Mouse (Mus musculus) intestine, embryonic 16.5 days (tissue): ENCODE measurements around the gene Zdhhc1. TPM values are rescaled to one million over a fixed set of nuclear protein-coding genes. Genes with fewer than 3 reads are reported as not detected.

Experiments
- ATAC-seq: fragments of 200-750 bp; cut with Nextera tagmentation; 2 replicates; pipeline ENCODE4 v1.8.0; 2017; ENCODE audit warnings: moderate TSS enrichment, moderate library complexity
- H3K27ac ChIP-seq: fragments of 300-500 bp; sonication (generic); 2 replicates; pipeline ENCODE4 v1.5.1; 2014; ENCODE audit warnings: mild to moderate bottlenecking, low read length
- H3K27me3 ChIP-seq: fragments of 300-500 bp; sonication (generic); replicated peaks from 2 replicates; pipeline ENCODE4 v1.6.1; 2014; ENCODE audit warnings: low read length, control low read depth, mixed read lengths; ENCODE audit not compliant: control insufficient read depth, insufficient read depth
- H3K36me3 ChIP-seq: fragments of 300-500 bp; sonication (generic); 2 replicates; pipeline ENCODE4 v1.6.1; 2014; ENCODE audit warnings: low read length, control low read depth; ENCODE audit not compliant: control insufficient read depth, insufficient read depth
- H3K4me1 ChIP-seq: fragments of 300-500 bp; sonication (generic); 2 replicates; pipeline ENCODE4 v1.6.1; 2014; ENCODE audit warnings: low read length, control low read depth, mixed read lengths; ENCODE audit not compliant: control insufficient read depth, insufficient read depth
- H3K4me2 ChIP-seq: fragments of 300-500 bp; sonication (generic); 2 replicates; pipeline ENCODE4 v1.6.1; 2014; ENCODE audit warnings: low read depth, low read length, control low read depth
- H3K4me3 ChIP-seq: fragments of 300-500 bp; sonication (generic); 2 replicates; pipeline ENCODE4 v1.5.1; 2014; ENCODE audit warnings: mild to moderate bottlenecking, low read length
- H3K9ac ChIP-seq: fragments of 300-500 bp; sonication (generic); 2 replicates; pipeline ENCODE4 v1.6.1; 2014; ENCODE audit warnings: low read depth, low read length
- H3K9me3 ChIP-seq: fragments of 300-500 bp; sonication (generic); 2 replicates; pipeline ENCODE4 v1.6.1; 2016; ENCODE audit warnings: low read length, control low read depth; ENCODE audit not compliant: control insufficient read depth
- WGBS: fragments of 180-500 bp; shearing (Covaris S2); extraction: QIAGEN DNeasy Blood & Tissue Kit; methylation state at CpG from one replicate; pipeline ENCODE4 v1.1.7; 2014; 5-methylcytosine and 5-hydroxymethylcytosine counted together
- polyA plus RNA-seq: library from polyadenylated mRNA; unstranded; fragments of >200 nt; fragmentation: Nextera tagmentation; extraction: Ambion mirVana; gene quantifications from 2 replicates; pipeline ENCODE4 v1.2.1, GENCODE M21; 2015

Zdhhc1 gene
- polyA plus RNA-seq, 1 experiment from 2014 or later, result 18.5 TPM

DNA sequence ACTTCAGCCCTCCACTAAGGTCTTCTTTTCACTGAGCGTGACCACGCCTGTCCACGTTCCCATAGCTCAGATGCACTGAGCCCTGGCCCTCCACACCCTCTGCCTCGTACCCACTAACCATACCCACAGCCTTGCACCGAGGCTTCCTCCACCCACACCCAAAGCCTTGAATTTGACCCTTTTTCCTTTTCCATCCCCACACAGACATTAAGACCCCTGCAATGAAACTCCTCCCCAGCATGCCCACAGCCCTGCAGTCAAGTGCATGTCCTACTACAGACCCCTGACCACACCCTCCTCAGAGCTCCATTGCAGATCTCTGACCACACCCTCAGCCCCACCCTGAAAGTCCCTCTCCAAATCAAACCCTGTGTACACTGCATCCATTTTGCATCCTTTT is 26.9 kb downstream of the Zdhhc1 start:
- H3K9me3 ChIP-seq, result no peaks in the 10 kb centered on the region
- no peak overlapping the region for H3K4me3 ChIP-seq
- 85% methylated on average over 5 of the region's 5 CpGs for WGBS
- no peak overlapping the region for H3K27ac ChIP-seq
- H3K36me3 ChIP-seq, result no peaks in the 10 kb centered on the region
- no peak overlapping the region for H3K4me2 ChIP-seq
- ATAC-seq, result no peak
- H3K9ac ChIP-seq, result 0 out of 2 replicates have a peak overlapping the region, but pooled peaks have one; percentile 21
- peaks cover 33% of the 10 kb centered on the region for H3K4me1 ChIP-seq
- H3K27me3 ChIP-seq, result no peaks in the 10 kb centered on the region; the same call in 1 of the 2 replicates

DNA sequence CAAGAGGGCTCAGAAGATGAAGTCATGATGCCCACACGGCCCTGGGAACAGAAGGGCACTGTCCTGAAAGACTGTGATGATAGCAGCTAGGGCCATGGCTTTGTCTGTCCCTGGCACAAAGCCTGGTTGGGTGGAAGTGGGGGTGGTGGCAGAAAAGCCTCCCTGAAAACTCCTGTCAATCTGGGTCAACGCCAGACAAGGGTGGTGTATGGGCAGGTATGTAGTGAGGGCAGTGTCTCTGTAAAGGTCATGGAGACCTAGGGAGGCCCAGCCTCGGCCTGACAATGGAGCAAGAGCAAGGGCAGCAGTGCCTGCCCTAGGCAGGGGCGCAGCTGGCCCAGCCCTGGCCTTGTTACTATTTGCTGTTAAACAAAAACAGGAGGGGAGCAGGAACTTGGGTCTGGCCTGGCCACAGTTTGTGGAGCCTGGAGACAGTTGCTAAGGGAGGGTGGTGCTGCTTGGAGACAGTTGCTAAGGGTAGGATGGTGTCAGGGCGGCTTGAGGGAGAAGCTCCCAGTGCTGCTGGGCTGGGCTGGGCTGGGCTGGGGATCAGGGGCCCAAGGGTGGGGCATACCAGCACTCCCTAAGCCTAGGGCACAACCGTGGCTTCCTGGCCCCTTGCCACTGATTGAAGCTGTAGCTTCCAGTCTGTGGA is 27.5 kb downstream of the Zdhhc1 start:
- H3K9ac ChIP-seq, result 0 out of 2 replicates have a peak overlapping the region, but pooled peaks have one; percentile 21
- no peaks in the 10 kb centered on the region for H3K9me3 ChIP-seq
- no peak overlapping the region for H3K4me2 ChIP-seq
- ATAC-seq, result no peak
- H3K36me3 ChIP-seq, result no peaks in the 10 kb centered on the region
- H3K27me3 ChIP-seq, result no peaks in the 10 kb centered on the region; the same call in 1 of the 2 replicates
- H3K27ac ChIP-seq, result no peak overlapping the region; the same call in 1 of the 2 replicates
- 36% methylated on average over 6 of the region's 6 CpGs for WGBS
- H3K4me3 ChIP-seq, result no peak overlapping the region
- H3K4me1 ChIP-seq, result peaks cover 27% of the 10 kb centered on the region

DNA sequence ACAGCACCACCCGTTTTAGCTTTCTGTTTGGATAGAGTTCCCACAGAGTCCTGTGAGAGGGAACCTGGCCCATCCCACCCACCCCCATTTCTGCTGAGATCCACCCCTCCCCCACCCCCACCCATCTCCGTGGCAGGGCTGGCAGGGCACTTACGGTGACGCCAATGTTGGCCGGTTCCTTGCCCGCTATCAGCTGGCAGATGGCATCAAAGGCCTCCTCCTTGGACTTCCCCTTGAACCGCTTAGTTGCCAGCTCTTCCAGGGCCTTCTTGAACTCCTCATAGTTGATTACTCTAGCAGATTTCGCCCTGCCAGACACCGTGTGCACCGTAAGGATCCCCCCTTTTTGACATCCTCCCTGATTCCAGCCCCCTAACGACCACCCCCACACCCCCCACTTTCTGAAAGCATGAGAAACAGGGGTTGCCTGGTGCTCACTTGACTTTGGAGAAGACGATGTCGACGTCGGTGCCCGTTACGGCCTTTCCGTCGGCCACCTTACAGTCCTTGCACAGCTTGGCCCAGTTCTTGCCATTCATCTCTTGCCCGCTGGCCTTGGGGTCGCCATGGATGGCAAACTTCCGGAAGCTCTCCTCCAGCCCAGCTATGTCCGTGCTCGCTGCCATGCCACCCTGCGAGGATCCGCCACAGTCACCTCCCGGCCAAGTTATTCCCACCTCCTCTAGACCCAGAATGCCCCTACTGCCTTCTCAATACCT is 28.5 kb downstream of the Zdhhc1 start:
- Histone ChIP-seq H3K27ac (no peak overlapping the region), H3K36me3 (no peaks in the 10 kb centered on the region), H3K4me2 (no peak overlapping the region), H3K4me3 (no peak overlapping the region), H3K27me3 (no peaks in the 10 kb centered on the region; the same call in 1 of the 2 replicates), H3K9me3 (no peaks in the 10 kb centered on the region), H3K4me1 (peaks cover 18% of the 10 kb centered on the region), H3K9ac (no peak overlapping the region)
- WGBS, result 90% methylated on average over 27 of the region's 27 CpGs
- ATAC-seq, result no peak

DNA sequence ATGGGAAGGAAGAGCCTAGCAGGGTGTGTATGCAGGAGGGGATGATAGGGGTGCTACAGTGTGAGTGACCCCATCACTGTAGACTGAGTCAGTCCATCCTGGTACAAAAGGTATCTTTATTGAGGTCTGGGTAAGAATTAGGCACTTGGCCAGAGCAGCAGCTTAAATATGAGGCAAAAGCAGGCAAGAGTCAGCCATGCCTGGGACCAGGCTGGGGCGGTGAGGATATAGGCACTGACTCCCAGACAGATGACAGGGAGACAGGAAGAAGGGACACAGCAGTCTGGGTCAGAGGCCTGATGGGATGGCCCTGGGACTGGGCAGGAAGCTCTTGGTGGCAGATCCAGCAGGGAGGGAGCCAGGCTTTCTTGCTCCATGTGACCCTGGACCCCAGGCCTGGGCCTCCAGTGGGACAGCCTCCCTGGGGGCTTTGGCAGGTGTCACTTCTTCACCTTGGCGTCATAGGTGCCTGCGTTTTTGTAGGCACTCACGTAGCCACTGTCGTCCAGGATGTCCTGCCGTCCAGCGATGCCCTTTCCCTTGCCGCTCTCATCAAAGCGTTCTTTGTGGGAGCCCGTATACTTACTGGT is 29.2 kb downstream of the Zdhhc1 start:
- no peak overlapping the region for H3K27ac ChIP-seq
- WGBS, result 90% methylated on average over 10 of the region's 10 CpGs
- no peak for ATAC-seq

DNA sequence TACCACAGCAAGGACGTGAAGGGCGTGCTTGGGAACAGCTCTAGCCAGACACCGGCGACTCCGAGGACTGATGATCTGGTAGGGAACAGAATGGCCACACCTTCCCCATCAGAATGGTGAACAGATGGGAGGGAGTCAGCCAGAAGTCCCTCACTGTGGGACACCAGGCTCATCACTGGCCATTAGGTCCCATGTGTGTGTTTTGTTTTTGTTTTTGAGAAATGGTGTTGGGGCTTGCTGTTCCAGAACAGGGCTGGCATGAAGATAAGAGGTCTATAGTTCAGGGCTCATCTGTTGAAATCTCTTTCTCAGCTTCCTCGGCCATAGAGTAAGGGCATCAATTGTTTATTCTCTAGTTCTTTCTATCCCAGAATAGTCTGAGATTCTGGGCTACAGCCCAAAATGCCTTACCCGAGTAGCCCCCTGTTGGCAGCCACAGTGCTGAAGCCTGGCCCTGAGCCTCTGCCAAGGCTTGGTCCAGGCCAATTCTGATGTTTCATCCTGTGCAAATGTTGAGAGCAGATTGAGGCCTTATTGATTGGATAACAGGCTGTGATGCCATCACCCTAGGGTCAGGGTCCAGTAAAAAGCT is 29.9 kb downstream of the Zdhhc1 start:
- no peak for ATAC-seq
- Histone ChIP-seq H3K27ac (no peak overlapping the region), H3K4me3 (no peak overlapping the region), H3K4me1 (peaks cover 18% of the 10 kb centered on the region), H3K9me3 (no peaks in the 10 kb centered on the region), H3K4me2 (no peak overlapping the region), H3K27me3 (no peaks in the 10 kb centered on the region), H3K9ac (no peak overlapping the region), H3K36me3 (no peaks in the 10 kb centered on the region)
- WGBS, result 78% methylated on average over 7 of the region's 7 CpGs

More for the DNA sequence above, 29.2 kb downstream of the Zdhhc1 start:
- H3K9ac ChIP-seq, result no peak overlapping the region
- no peaks in the 10 kb centered on the region for H3K36me3 ChIP-seq
- no peaks in the 10 kb centered on the region for H3K27me3 ChIP-seq
- peaks cover 18% of the 10 kb centered on the region for H3K4me1 ChIP-seq
- H3K4me3 ChIP-seq, result no peak overlapping the region
- H3K9me3 ChIP-seq, result no peaks in the 10 kb centered on the region
- no peak overlapping the region for H3K4me2 ChIP-seq

DNA sequence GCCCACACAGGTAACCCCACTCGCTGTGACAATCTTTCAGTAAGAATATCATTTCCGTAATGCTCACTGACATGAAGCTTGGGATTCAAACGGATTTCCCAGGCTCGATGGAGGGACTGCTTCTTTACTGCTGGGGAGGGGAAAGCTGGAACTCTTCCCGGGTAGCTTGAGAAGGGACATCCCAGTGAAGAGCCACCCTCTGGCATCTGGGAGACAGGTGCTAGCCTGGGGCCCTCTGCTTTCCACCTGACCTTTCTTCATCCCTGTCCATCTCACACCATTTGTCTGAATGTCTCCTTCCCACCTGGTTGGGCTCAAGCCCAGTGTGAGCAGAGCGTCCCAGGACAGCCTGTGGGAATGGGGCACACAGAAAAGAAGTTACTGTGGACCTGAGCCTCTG is 30.5 kb downstream of the Zdhhc1 start:
- H3K4me2 ChIP-seq, result no peak overlapping the region
- no peaks in the 10 kb centered on the region for H3K9me3 ChIP-seq
- no peak overlapping the region for H3K4me3 ChIP-seq
- no peak overlapping the region for H3K9ac ChIP-seq
- 82% methylated on average over 6 of the region's 6 CpGs for whole genome bisulfite sequencing
- no peaks in the 10 kb centered on the region for H3K27me3 ChIP-seq
- no peak for ATAC-seq
- H3K4me1 ChIP-seq, result peaks cover 18% of the 10 kb centered on the region
- H3K36me3 ChIP-seq, result no peaks in the 10 kb centered on the region
- no peak overlapping the region for H3K27ac ChIP-seq

DNA sequence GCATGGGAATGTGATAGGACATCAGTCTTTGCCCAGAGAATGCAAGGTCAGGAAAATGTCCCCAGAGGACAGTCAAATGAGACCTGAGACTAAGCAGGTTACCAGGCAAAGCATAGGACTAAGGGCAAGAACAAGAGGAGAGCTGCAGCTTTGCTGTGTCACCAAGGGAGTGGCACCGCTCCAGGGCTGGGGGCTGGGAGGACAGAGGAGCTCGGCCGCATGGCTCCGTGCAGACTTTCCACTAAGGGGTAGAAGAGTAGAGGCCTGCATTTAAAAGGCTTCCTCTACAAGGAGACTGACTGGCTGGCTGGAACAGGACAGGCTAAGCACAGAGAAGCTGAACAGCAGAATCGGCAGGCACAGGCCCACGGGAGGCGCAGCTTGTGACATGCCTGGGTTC is 32.1 kb downstream of the Zdhhc1 start:
- Histone ChIP-seq H3K9ac (no peak overlapping the region), H3K4me3 (no peak overlapping the region), H3K4me2 (no peak overlapping the region), H3K36me3 (no peaks in the 10 kb centered on the region), H3K4me1 (peaks cover 5% of the 10 kb centered on the region), H3K9me3 (no peaks in the 10 kb centered on the region), H3K27me3 (no peaks in the 10 kb centered on the region), H3K27ac (no peak overlapping the region)
- WGBS, result 75% methylated on average over 7 of the region's 7 CpGs
- ATAC-seq, result no peak

DNA sequence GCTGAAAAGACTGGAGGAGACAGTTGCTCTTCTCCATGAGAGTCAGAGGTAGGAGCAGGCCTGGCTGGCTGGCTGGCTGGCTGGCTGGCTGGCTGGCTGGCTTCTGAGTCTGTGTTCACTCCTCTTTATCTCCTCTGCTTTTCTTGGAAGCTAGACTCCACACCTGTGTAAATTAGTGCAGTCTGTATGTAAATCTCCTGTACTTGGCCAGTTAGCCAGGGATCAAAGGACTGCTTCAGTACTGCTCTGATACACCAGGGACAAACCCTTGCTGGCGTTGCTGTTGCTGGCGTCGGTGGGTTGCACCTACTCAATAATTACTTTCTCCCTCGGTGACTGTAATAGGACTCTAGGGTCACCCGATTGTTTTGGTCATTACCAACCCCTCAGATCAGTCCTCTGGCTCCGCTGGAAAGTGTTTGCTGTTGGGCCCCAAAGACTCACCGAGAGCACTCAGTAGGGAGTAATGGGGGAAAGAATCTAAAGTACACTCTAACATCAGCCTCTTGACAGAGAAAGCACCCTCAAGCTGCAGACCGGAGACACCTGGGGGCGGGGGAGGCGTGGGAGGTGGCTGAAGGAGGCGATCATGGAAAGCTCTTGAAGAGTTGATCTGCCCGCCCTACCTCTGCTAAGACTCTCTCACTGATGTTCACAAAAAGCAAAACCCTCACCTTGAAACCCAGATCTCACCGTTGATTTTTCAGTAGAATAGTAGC is 35.5 kb downstream of the Zdhhc1 start:
- ATAC-seq, result no peak
- Histone ChIP-seq H3K9me3 (no peaks in the 10 kb centered on the region), H3K4me1 (no peaks in the 10 kb centered on the region), H3K4me2 (no peak overlapping the region), H3K9ac (no peak overlapping the region), H3K27ac (no peak overlapping the region), H3K27me3 (no peaks in the 10 kb centered on the region), H3K36me3 (no peaks in the 10 kb centered on the region), H3K4me3 (no peak overlapping the region)
- 52% methylated on average over 13 of the region's 13 CpGs for WGBS

DNA sequence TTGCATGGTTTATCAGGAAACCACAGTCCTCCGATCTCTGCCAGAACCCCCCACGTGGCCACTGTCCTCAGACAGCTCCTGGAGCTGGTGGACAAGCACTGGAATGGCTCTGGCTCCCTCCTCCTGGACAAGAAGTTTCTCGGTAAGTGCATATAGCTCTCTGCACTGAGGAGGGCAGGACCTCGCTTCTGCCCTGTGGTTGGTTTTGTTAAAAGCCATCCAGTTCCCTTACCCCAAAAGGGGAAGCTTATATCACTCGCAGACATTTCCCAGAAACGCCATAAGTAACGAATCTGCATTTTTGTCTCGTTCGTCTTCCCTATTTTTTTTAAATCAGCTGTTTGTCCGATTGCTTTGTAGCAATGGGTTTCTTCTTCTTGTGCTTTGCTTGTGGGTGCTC is 41.5 kb downstream of the Zdhhc1 start:
- Histone ChIP-seq H3K36me3 (no peaks in the 10 kb centered on the region), H3K4me1 (no peaks in the 10 kb centered on the region), H3K4me2 (no peak overlapping the region), H3K27me3 (no peaks in the 10 kb centered on the region), H3K27ac (no peak overlapping the region), H3K9ac (no peak overlapping the region), H3K9me3 (no peaks in the 10 kb centered on the region), H3K4me3 (no peak overlapping the region)
- no peak for ATAC-seq
- 42% methylated on average over 10 of the region's 10 CpGs for WGBS
